Mouse (Mus musculus) lung, embryonic 14.5 days (tissue): Measurements from ENCODE around the gene Tuba1c. TPM values are rescaled to one million over a fixed set of nuclear protein-coding genes. Genes with fewer than 3 reads are reported as not detected.
"Not testable (repeated sequence)": the region's sequence is repeated elsewhere in the genome, so short reads cannot be mapped to it uniquely, and the experiment has no call there.

Source experiments
- ATAC-seq: fragments of 200-750 bp; cut with Nextera tagmentation; 2 replicates; pipeline ENCODE4 v1.8.0; 2017; ENCODE audit warnings: mild to moderate bottlenecking, moderate TSS enrichment, moderate library complexity; ENCODE audit not compliant: insufficient read depth
- DNase-seq: peaks from one replicate; pipeline ENCODE4 v3.0.0-alpha.2; 2015
- H3K27ac ChIP-seq: fragments of 300-500 bp; sonication (generic); 2 replicates; pipeline ENCODE4 v1.5.1; 2014; ENCODE audit warnings: low read depth, mild to moderate bottlenecking, moderate library complexity
- H3K27me3 ChIP-seq: fragments of 300-500 bp; sonication (generic); 2 replicates; pipeline ENCODE4 v1.6.1; 2014; ENCODE audit warnings: low read length, control low read depth; ENCODE audit not compliant: insufficient read depth
- H3K36me3 ChIP-seq: fragments of 300-500 bp; sonication (generic); 2 replicates; pipeline ENCODE4 v1.6.1; 2014; ENCODE audit warnings: control low read depth; ENCODE audit not compliant: insufficient read depth
- H3K4me1 ChIP-seq: fragments of 300-500 bp; sonication (generic); 2 replicates; pipeline ENCODE4 v1.6.1; 2014; ENCODE audit warnings: antibody characterized with exemption, control low read depth; ENCODE audit not compliant: insufficient read depth
- H3K4me2 ChIP-seq: fragments of 300-500 bp; sonication (generic); 2 replicates; pipeline ENCODE4 v1.6.1; 2014; ENCODE audit warnings: mild to moderate bottlenecking
- H3K4me3 ChIP-seq: fragments of 300-500 bp; sonication (generic); 2 replicates; pipeline ENCODE4 v1.5.1; 2014; ENCODE audit warnings: low read depth, low read length
- H3K9ac ChIP-seq: fragments of 300-500 bp; sonication (generic); 2 replicates; pipeline ENCODE4 v1.6.1; 2014
- H3K9me3 ChIP-seq: fragments of 300-500 bp; sonication (generic); 2 replicates; pipeline ENCODE4 v1.6.1; 2016; ENCODE audit warnings: low read depth, low read length, control low read depth
- CTCF ChIP-seq: IDR thresholded peaks from 2 replicates; pipeline ENCODE4 v1.5.1; 2016; ENCODE audit warnings: antibody characterized with exemption, low read depth
- WGBS: fragments of 180-500 bp; shearing (Covaris S2); extraction: QIAGEN DNeasy Blood & Tissue Kit; methylation state at CpG from one replicate; pipeline ENCODE4 v1.1.7; 2014; 5-methylcytosine and 5-hydroxymethylcytosine counted together
- polyA plus RNA-seq: library from polyadenylated mRNA; unstranded; fragments of >200 nt; fragmentation: Nextera tagmentation; extraction: Ambion mirVana; gene quantifications from 2 replicates; pipeline ENCODE4 v1.2.1, GENCODE M21; 2014

The Tuba1c gene
- polyA plus RNA-seq, 1 experiment from 2014 or later, result 232 TPM

GRCm38 (mm10) chr15:99074019-99074599, 44.4 kb downstream of the Tuba1c start, which contains the start of gene Troap:
TSS of gene Troap (plus strand) at chr15:99074575.
- TF ChIP-seq CTCF, result no peak
- H3K36me3 ChIP-seq, result peaks cover 27% of the 10 kb centered on the region
- DNase-seq (no peak), ATAC-seq (no peak)
- H3K9me3 ChIP-seq, result no peaks in the 10 kb centered on the region
- peaks cover 6% of the 10 kb centered on the region for H3K4me1 ChIP-seq
- H3K27me3 ChIP-seq, result no peaks in the 10 kb centered on the region
- peak within 1 kb of the TSS; percentile 77 for H3K9ac ChIP-seq
- peak within 1 kb of the TSS; percentile 97 for H3K27ac ChIP-seq
- peak within 1 kb of the TSS; percentile 87 for H3K4me2 ChIP-seq
- peak within 1 kb of the TSS; percentile 53 for H3K4me3 ChIP-seq
- WGBS, result 17% methylated on average over 9 of the region's 9 CpGs

GRCm38 (mm10) chr15:99074600-99075333, 45.1 kb downstream of the Tuba1c start:
- ATAC-seq (peak; percentile 99), DNase-seq (peak; percentile 100)
- Histone ChIP-seq H3K27ac (peak overlapping the region; percentile 97), H3K9ac (peak overlapping the region; percentile 77), H3K36me3 (peaks cover 29% of the 10 kb centered on the region), H3K4me2 (peak overlapping the region; percentile 87), H3K4me1 (peaks cover 6% of the 10 kb centered on the region), H3K27me3 (no peaks in the 10 kb centered on the region), H3K9me3 (no peaks in the 10 kb centered on the region), H3K4me3 (peak overlapping the region; percentile 53)
- WGBS, result under 1% methylated on average over 44 of the region's 44 CpGs
- TF ChIP-seq CTCF, result no peak

DNA sequence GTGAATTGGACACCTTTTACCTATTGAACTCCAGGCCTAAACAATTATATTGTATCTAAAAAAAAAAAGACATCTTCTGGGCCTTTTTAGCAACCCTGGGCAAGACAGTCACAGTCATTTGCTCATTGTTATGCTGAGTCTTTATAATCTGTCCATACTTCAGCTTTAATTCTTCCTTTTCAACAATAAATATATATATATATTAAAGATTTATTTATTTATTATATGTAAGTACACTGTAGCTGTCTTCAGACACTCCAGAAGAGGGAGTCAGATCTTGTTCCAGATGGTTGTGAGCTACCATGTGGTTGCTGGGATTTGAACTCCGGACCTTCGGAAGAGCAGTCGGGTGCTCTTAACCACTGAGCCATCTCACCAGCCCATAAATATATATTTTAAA, 46.3 kb downstream of the Tuba1c start:
- Histone ChIP-seq H3K4me2 (peak overlapping the region; percentile 87), H3K4me3 (peak overlapping the region; percentile 53), H3K36me3 (peaks cover 41% of the 10 kb centered on the region)
- ATAC-seq, H3K4me1 ChIP-seq, H3K27ac ChIP-seq, H3K27me3 ChIP-seq, H3K9ac ChIP-seq, DNase-seq, H3K9me3 ChIP-seq: not testable (repeated sequence)
- 98% methylated on average over 3 of the region's 3 CpGs for WGBS

GRCm38 (mm10) chr15:99078181-99078910, 48.7 kb downstream of the Tuba1c start:
- Histone ChIP-seq H3K4me3 (no peak overlapping the region), H3K27me3 (no peaks in the 10 kb centered on the region), H3K36me3 (peaks cover 62% of the 10 kb centered on the region), H3K4me2 (no peak overlapping the region), H3K9me3 (no peaks in the 10 kb centered on the region), H3K27ac (no peak overlapping the region), H3K4me1 (peaks cover 6% of the 10 kb centered on the region), H3K9ac (no peak overlapping the region)
- ATAC-seq, result no peak
- WGBS, result 69% methylated on average over 15 of the region's 15 CpGs
- TF ChIP-seq CTCF, result no peak
- DNase-seq, result no peak

DNA sequence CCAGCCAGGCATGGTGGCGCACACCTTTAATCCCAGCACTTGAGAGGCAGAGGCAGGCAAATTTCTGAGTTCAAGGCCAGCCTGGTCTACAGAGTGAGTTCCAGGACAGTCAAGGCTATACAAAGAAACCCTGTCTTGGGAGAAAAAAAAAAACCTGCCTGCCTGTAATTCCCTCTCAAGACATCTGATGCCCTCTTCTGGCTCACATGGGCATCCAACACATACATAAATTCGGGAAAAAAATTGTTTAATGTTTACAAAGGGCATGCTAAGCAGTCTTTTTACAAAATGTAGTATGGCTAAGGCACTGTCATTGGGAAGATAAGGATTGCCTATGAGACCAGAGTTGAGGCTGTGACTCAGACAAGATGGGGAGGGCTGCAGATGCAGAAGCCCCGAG, 50.1 kb downstream of the Tuba1c start:
- peaks cover 6% of the 10 kb centered on the region for H3K4me1 ChIP-seq
- H3K9me3 ChIP-seq, result no peaks in the 10 kb centered on the region
- 74% methylated on average over 3 of the region's 3 CpGs for WGBS
- H3K27me3 ChIP-seq, result peaks cover 12% of the 10 kb centered on the region; the same call in 1 of the 2 replicates
- DNase-seq, result no peak
- H3K4me3 ChIP-seq, result no peak overlapping the region
- 0 out of 2 replicates have a peak, but pooled peaks have one; percentile 8 for TF ChIP-seq CTCF
- H3K27ac ChIP-seq, result no peak overlapping the region
- H3K9ac ChIP-seq, result no peak overlapping the region
- peaks cover 62% of the 10 kb centered on the region for H3K36me3 ChIP-seq
- ATAC-seq, result no peak
- no peak overlapping the region for H3K4me2 ChIP-seq

DNA sequence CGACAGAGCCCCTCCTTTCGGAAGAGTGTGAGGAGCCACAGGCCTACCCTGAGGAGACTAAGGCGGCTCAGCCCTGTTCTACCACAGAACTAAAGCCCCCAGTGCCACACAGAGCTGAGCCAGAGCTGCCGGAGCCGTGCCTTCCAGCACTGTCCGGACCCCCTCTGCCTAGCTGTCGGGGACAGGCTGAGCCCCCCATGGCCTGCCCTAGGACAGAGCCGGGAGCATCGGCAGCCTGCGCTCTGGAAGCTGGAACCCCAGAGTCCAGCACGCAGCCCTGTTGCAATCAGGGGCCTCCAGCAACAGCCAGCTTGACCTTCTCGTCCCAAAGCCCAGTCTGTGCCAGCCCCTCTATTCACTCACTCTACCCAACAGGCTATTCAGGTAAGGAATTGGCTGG, 52.6 kb downstream of the Tuba1c start:
- no peaks in the 10 kb centered on the region for H3K4me1 ChIP-seq
- no peak for TF ChIP-seq CTCF
- no peak overlapping the region for H3K4me2 ChIP-seq
- H3K9me3 ChIP-seq, result no peaks in the 10 kb centered on the region
- DNase-seq (no peak), ATAC-seq (no peak)
- no peak overlapping the region for H3K27ac ChIP-seq
- H3K27me3 ChIP-seq, result peaks cover 36% of the 10 kb centered on the region
- H3K4me3 ChIP-seq, result no peak overlapping the region
- WGBS, result 94% methylated on average over 12 of the region's 12 CpGs
- no peak overlapping the region for H3K9ac ChIP-seq
- H3K36me3 ChIP-seq, result peaks cover 53% of the 10 kb centered on the region

GRCm38 (mm10) chr15:99082840-99083239, 53.1 kb downstream of the Tuba1c start:
- peaks cover 41% of the 10 kb centered on the region for H3K27me3 ChIP-seq
- no peak for ATAC-seq
- WGBS, result 89% methylated on average over 16 of the region's 16 CpGs

More at GRCm38 (mm10) chr15:99082840-99083239, 53.1 kb downstream of the Tuba1c start:
- H3K4me2 ChIP-seq, result no peak overlapping the region
- peaks cover 48% of the 10 kb centered on the region for H3K36me3 ChIP-seq
- H3K9ac ChIP-seq, result no peak overlapping the region
- no peak overlapping the region for H3K4me3 ChIP-seq
- H3K4me1 ChIP-seq, result no peaks in the 10 kb centered on the region
- no peak for DNase-seq
- H3K9me3 ChIP-seq, result no peaks in the 10 kb centered on the region
- no peak for TF ChIP-seq CTCF
- no peak overlapping the region for H3K27ac ChIP-seq
